Mouse (Mus musculus) sigmoid colon, adult 10 weeks (tissue): ENCODE measurements around the gene Usp22. TPM values are rescaled to one million over a fixed set of nuclear protein-coding genes. Genes with fewer than 3 reads are reported as not detected.

Source experiments
- polyA plus RNA-seq: library from polyadenylated mRNA; stranded (reverse); fragments of 350-450 nt; fragmentation: Illumina TruSeq; extraction: RNeasy Lipid Tissue Mini Kit (QIAGEN cat#74804); gene quantifications from one replicate; pipeline ENCODE4 v1.2.3, GENCODE M21; 2014; ENCODE audit warnings: low read depth, low replicate concordance

Usp22 gene
- polyA plus RNA-seq: 19.2 TPM

DNA sequence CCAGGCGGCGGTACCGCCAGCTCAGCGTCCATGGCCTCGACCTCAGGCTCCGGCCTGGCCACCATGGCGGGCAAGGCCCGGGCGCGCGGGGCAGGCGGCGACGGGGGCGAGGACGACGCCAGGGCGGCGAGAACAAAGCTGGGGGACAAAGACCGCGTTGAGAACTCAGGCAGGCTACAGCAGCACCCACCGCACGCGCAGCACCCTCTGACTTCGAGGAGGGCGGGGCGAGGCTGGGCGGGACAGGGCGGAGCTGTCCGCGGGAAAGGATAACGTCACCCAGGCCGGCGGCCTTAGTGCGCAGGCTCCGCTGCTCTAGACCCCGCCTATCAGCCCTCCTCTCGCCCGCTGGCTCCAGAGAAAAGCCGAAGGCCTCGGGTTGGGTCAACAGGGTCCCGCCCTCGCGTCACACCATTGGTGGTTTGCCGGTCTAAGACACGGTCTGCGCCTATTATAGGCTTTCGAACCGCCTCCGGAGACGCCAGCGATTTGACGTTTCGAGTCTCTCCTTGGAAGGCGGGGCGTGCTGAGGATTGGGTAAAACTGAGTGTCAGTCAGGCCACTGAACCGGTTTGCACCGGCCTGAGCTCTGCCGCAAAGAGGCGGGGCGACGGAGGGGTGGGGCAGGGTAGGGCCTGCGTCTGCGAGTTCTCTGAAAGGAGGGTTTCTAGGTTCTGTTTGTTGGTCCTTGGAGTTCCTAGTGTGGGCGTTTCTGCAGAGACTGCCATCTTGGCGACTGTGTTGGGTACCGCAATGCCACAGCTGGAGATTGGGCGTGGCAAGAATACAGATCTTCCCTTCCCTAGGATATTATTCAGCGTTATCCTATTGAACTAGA is at the start of gene Usp22:
Usp22 (minus strand) TSS at position 235 of the 838 bp plus-strand sequence.

DNA sequence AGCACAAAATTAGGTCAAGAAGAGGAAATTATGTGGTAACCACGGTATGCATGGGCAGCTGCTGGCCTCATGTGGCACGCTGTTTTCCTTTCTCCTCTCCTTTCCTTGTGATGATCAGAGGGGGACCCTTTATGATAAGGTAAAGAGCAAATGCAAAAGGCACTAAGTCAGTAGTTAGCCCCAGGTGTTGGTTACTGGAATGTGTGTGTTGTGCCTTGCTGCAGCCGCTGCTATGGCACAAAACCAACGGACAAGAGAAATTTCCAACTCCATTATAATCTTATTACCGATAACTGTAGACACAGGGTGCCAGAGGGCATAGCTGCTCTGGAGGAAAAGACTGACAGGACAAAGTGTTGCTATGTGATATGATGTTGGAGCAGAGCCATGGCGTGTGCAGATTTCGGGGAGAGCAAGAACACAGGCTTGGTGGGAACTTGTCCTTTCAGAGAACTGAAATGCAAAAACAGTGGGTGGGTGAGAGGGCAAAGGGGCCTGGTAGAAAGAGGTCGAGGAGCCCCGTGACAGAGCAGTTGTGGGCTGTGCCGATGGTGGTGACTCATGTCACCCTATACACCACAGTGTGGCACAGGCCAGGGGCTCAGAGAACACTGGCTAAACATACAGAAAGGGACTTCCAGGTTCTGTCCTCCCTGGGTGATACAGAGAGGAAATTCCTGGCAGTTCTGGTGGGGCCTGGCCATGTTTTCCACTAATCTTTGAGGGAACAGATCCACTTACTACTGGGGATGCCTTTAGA is 32.8 kb upstream of the Usp22 start, which contains the start of gene Aldh3a1:
Aldh3a1 (plus strand) TSS at position 51 of the 760 bp plus-strand sequence.

DNA sequence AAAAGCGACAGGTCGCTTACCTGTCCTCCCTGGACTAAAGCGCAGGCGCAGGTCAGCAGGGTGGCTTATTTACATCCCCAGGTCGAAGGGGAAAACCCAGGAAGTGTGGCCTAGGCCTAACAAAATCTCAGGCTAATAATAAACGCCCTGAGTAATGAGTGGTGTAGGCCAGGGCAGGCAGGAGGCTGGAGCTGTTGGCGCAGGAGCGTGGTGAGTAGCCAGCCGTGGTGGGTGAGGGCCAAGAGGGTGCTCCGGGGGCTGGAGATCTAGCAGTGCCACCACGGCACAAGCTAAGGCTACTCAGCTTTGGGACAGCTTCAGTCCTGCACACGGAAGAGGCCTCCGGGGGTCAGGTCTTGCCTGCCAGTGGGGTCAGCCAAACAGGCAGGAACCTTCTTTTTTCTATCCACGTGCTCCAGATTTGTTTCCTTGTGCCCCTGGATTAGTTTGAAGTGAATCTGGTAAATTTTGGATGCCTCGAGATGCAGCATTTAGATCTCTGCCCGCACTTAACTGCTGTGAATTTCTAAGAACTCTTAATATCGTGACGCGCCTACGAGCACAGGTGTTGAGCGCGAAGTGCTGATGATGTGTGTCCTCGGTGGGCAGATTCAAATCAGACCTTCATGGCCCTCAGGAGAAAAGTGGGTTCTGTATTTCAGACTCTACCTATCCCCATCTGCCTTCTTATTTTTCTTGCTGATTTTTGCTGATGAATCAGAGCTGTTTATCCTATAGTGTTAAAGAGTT is 48.1 kb downstream of the Usp22 start, which contains the start of gene Tnfrsf13b:
Tnfrsf13b (plus strand) TSS at position 150 of the 750 bp plus-strand sequence.

Other genes with a start within 250 kb of the Usp22 start
- gene Map2k3, start 243.0 kb downstream of the Usp22 start, polyA plus RNA-seq: 12.7 TPM
- not detected for gene Kcnj12, start 152.5 kb downstream of the Usp22 start, polyA plus RNA-seq
- gene Tnfrsf13b, start 48.3 kb downstream of the Usp22 start, polyA plus RNA-seq: 4.3 TPM
- 0.57 TPM for gene Aldh3a1, start 32.5 kb upstream of the Usp22 start, polyA plus RNA-seq
- 105 TPM for gene Aldh3a2, start 92.4 kb upstream of the Usp22 start, polyA plus RNA-seq
- not detected for gene Slc47a2, start 167.8 kb upstream of the Usp22 start, polyA plus RNA-seq
- gene Slc47a1, start 203.3 kb upstream of the Usp22 start, polyA plus RNA-seq: 0.79 TPM